Mouse (Mus musculus) lung, postnatal 0 days (tissue): ENCODE measurements around the gene Gng4.

ENCODE experiments used
- CTCF ChIP-seq: IDR thresholded peaks from 2 replicates; pipeline ENCODE4 v1.5.1; 2016; ENCODE audit warnings: antibody characterized with exemption, mild to moderate bottlenecking
- EP300 ChIP-seq: IDR thresholded peaks from 2 replicates; pipeline ENCODE4 v1.6.1; 2016; ENCODE audit warnings: antibody characterized with exemption, mild to moderate bottlenecking, control low read depth

GRCm38 (mm10) chr13:13798775-13799174 lies 14.9 kb downstream of the Gng4 start:
- TF ChIP-seq EP300 (no peak), CTCF (no peak)
